Mouse (Mus musculus): Measurements from ENCODE around the gene Josd2. TPM values are rescaled to one million over a fixed set of nuclear protein-coding genes. Genes with fewer than 3 reads are reported as not detected.

Gene Josd2
- polyA plus RNA-seq, 1 experiment, result not detected

DNA sequence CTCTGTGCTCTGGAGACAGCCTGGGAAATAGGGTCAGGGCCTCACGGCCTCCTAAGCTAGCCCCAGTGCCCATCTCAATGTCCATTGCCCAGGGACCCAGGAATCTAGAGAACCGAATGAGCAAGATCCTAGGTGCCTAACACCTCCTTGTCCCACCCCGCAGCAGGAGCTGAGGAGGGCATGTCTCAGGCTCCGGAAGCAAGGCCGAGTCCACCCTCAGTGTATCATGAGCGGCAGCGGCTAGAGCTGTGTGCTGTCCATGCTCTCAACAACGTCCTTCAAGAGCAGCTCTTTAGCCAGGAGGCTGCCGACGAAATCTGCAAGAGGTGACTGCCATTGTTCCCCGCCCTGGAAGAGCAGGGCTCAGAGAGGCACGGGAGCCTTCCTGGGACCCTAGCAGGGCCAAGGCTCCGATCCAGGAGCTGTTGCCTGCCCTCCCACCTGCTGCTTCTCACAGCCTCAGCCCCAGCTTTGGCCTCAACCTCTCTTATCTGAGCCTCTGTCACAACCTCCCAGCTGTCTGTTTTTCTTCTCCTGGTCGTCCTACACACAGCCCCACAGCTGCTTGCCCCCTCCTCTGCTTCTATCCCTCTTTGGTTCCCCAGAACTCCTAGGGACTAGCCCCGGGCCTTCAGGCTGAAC, 985 bp downstream of the Josd2 start:
- 47% methylated on average over 15 of the region's 15 CpGs for WGBS
- 0 out of 2 replicates have a peak overlapping the region, but pooled peaks have one; percentile 71 for H3K27ac ChIP-seq (ENCODE audit: insufficient read depth, low read depth, low read length)
- peak overlapping the region; percentile 72 for H3K4me3 ChIP-seq (ENCODE audit: insufficient read depth, low read depth, low read length)
- TF ChIP-seq POLR2A (IDR thresholded peaks at IDR 0.05; ENCODE audit: insufficient read depth, low read depth, low read length), result no peak
- TF ChIP-seq CTCF (IDR thresholded peaks at IDR 0.05; ENCODE audit: insufficient read depth, low read depth, low read length), result no peak
- H3K4me1 ChIP-seq (ENCODE audit: control insufficient read depth, insufficient read depth, low read length), result peaks cover 44% of the 10 kb centered on the region

DNA sequence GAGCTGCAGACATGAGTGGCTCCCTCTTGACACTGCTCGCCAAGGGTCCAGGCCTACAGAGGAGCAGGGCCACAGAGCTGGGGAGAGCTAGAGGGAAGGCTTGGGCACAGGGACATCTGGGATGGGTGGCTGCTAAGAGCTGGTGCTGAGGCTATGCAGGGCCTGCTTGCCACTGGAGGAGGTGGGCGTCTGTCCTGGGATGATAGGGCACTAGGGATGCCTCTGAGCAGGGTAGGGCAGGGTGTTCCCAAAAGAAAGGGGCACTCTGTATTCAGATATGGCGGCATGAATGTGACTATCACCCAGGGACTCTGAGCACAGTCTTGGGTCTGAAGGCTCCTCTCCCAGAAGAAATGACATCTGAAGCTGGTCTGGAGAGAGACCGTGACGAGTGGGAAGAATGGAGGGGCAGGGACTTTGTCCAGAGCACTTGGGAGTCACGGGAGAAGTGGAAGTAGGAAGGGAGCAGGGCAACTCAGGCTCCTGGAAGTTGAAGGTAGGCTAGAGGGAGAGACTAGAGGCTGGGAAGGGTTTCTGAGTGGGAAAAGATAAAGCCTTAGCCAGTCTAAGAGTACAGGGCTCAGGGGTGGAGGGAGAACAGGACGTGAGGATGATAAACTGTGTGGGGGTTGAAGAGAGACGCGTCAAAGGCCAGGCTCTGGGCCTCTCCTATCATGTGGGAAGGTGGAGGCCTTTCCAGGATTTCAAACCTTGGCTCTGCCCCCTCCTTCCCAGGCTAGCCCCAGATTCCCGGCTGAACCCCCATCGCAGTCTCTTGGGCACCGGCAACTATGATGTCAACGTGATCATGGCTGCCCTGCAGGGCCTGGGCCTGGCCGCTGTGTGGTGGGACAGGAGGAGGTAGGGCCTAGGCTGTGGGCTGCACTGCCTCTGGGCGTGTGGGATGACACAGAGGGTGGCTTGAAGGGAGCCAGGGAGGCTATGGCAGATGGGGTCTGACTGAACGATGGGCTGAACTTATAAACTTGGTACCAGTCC, 2.2 kb downstream of the Josd2 start:
- 85% methylated on average over 16 of the region's 16 CpGs for WGBS
- H3K4me3 ChIP-seq (ENCODE audit: insufficient read depth, low read depth, low read length), result no peak overlapping the region
- no peak overlapping the region for H3K27ac ChIP-seq (ENCODE audit: insufficient read depth, low read depth, low read length)
- H3K4me1 ChIP-seq (ENCODE audit: control insufficient read depth, insufficient read depth, low read length), result peaks cover 40% of the 10 kb centered on the region
- TF ChIP-seq POLR2A (IDR thresholded peaks at IDR 0.05; ENCODE audit: insufficient read depth, low read depth, low read length) (no peak), CTCF (IDR thresholded peaks at IDR 0.05; ENCODE audit: insufficient read depth, low read depth, low read length) (no peak)

GRCm38 (mm10) chr7:44470696-44471612, 3.2 kb downstream of the Josd2 start:
- Histone ChIP-seq H3K27ac (ENCODE audit: insufficient read depth, low read depth, low read length) (no peak overlapping the region), H3K4me3 (ENCODE audit: insufficient read depth, low read depth, low read length) (no peak overlapping the region), H3K4me1 (ENCODE audit: control insufficient read depth, insufficient read depth, low read length) (peaks cover 39% of the 10 kb centered on the region)
- no peak for TF ChIP-seq POLR2A (IDR thresholded peaks at IDR 0.05; ENCODE audit: insufficient read depth, low read depth, low read length)
- TF ChIP-seq CTCF (IDR thresholded peaks at IDR 0.05; ENCODE audit: insufficient read depth, low read depth, low read length), result no peak
- 90% methylated on average over 16 of the region's 16 CpGs for WGBS

- TF ChIP-seq CTCF (IDR thresholded peaks at IDR 0.05; ENCODE audit: insufficient read depth, low read depth, low read length) (no peak), POLR2A (IDR thresholded peaks at IDR 0.05; ENCODE audit: insufficient read depth, low read depth, low read length) (no peak)
- Histone ChIP-seq H3K4me1 (ENCODE audit: control insufficient read depth, insufficient read depth, low read length) (peaks cover 31% of the 10 kb centered on the region), H3K4me3 (ENCODE audit: insufficient read depth, low read depth, low read length) (no peak overlapping the region), H3K27ac (ENCODE audit: insufficient read depth, low read depth, low read length) (no peak overlapping the region)
- 36% methylated on average over 6 of the region's 6 CpGs for WGBS
Observed at GRCm38 (mm10) chr7:44471880-44472557, 4.2 kb downstream of the Josd2 start.

DNA sequence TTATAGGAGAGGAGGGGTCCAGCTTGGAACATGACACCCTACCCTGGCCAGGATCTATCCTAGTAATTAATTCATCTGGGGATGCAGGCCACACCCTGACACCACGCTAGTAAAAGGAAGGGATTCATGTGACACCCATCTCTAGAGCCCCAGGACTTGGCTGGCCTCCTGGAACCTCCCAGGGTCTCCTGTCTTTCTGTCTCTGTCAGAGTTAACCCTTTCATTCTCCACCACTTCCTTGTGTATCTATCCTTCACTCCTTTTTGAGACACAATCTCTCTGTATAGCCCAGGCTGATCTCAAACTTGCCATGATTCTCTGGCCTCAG, 4.7 kb downstream of the Josd2 start:
- H3K4me3 ChIP-seq (ENCODE audit: insufficient read depth, low read depth, low read length), result no peak overlapping the region

DNA sequence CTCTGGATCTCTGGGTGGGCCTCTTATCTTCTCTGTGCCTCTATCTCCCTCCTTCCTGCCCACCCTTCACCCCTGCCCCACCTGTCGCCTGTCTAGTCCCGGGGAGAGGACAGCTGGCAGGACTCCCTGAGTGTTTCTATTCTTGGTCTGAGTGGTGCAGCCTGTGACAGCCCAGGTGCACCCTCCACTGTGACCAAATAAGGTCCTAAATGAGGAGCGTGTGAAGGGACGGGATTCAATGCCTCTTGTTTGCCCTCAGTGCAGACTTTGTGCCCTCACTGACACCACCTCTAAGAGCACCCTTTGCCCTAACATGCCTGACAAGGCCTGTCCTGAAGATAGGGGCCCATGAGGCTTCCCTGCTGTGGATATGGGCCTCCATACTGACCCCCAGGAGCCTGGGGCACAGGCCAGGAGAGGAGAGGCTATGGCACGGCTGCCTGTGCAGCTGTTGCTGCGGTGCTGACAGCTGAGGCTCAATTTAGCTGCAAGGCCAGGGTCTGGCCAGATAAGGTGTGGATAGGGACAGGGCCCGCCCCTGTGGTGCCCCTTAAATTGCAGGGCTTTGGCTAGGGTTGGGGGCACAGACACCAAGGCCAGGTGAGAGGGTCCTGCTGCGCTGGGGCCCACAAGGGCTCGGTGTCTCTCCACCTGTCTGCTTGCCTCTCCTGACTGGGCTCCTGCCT, 5.3 kb downstream of the Josd2 start:
- Histone ChIP-seq H3K4me3 (ENCODE audit: insufficient read depth, low read depth, low read length) (no peak overlapping the region), H3K4me1 (ENCODE audit: control insufficient read depth, insufficient read depth, low read length) (peaks cover 30% of the 10 kb centered on the region), H3K27ac (ENCODE audit: insufficient read depth, low read depth, low read length) (peak overlapping the region; percentile 57; the same call in 1 of the 2 replicates)
- TF ChIP-seq CTCF (IDR thresholded peaks at IDR 0.05; ENCODE audit: insufficient read depth, low read depth, low read length) (no peak), POLR2A (IDR thresholded peaks at IDR 0.05; ENCODE audit: insufficient read depth, low read depth, low read length) (no peak)
- WGBS, result 71% methylated on average over 9 of the region's 9 CpGs

More for the DNA sequence above, 4.7 kb downstream of the Josd2 start:
- peak overlapping the region; percentile 57; the same call in 1 of the 2 replicates for H3K27ac ChIP-seq (ENCODE audit: insufficient read depth, low read depth, low read length)
- H3K4me1 ChIP-seq (ENCODE audit: control insufficient read depth, insufficient read depth, low read length), result peaks cover 30% of the 10 kb centered on the region
- TF ChIP-seq POLR2A (IDR thresholded peaks at IDR 0.05; ENCODE audit: insufficient read depth, low read depth, low read length), result no peak
- TF ChIP-seq CTCF (IDR thresholded peaks at IDR 0.05; ENCODE audit: insufficient read depth, low read depth, low read length), result no peak
- WGBS, result 54% methylated on average over 1 of the region's 1 CpGs

GRCm38 (mm10) chr7:44474419-44474818, 6.6 kb downstream of the Josd2 start:
- no peak for TF ChIP-seq POLR2A (IDR thresholded peaks at IDR 0.05; ENCODE audit: insufficient read depth, low read depth, low read length)
- no peak overlapping the region for H3K4me3 ChIP-seq (ENCODE audit: insufficient read depth, low read depth, low read length)
- 30% methylated on average over 4 of the region's 4 CpGs for WGBS
- peaks cover 22% of the 10 kb centered on the region for H3K4me1 ChIP-seq (ENCODE audit: control insufficient read depth, insufficient read depth, low read length)
- peak overlapping the region; percentile 53; the same call in 1 of the 2 replicates for H3K27ac ChIP-seq (ENCODE audit: insufficient read depth, low read depth, low read length)

Measured in olfactory bulb, adult 2 months (tissue).